Mouse (Mus musculus) cerebellum, postnatal 4 days (tissue): ENCODE results near the gene Cldnd1.

Source experiments
- DNase-seq, 2 experiments: peaks; one replicate each; pipeline ENCODE4 v3.0.0; 2022; ENCODE audit warnings: low spot score in 2 of 2, mixed read lengths in 1 of 2

Cldnd1 gene

GRCm38 (mm10) chr16:58708601-58709475 lies 18.9 kb upstream of the Cldnd1 start:
- DNase-seq, result no peak

- DNase-seq, result no peak
Measured at GRCm38 (mm10) chr16:58709536-58709935, 18.2 kb upstream of the Cldnd1 start.

GRCm38 (mm10) chr16:58712221-58712620 lies 15.5 kb upstream of the Cldnd1 start:
- DNase-seq, result no peak

- no peak for DNase-seq
Measured at GRCm38 (mm10) chr16:58713128-58713527, 14.6 kb upstream of the Cldnd1 start.

GRCm38 (mm10) chr16:58715018-58715417 lies 12.7 kb upstream of the Cldnd1 start:
- no peak for DNase-seq

GRCm38 (mm10) chr16:58718666-58719120 lies 9.0 kb upstream of the Cldnd1 start, which contains the start of gene Gpr15:
Gene Gpr15, minus strand, starts transcription at chr16:58719070.
- DNase-seq, result no peak

GRCm38 (mm10) chr16:58722292-58722691 lies 5.4 kb upstream of the Cldnd1 start:
- no peak for DNase-seq

GRCm38 (mm10) chr16:58726680-58727476 lies 832 bp upstream of the Cldnd1 start:
- DNase-seq, result no peak

- DNase-seq, result no peak
Measured at GRCm38 (mm10) chr16:58728176-58728671, 514 bp downstream of the Cldnd1 start.

GRCm38 (mm10) chr16:58738205-58738604 lies 10.5 kb downstream of the Cldnd1 start:
- DNase-seq, result no peak

GRCm38 (mm10) chr16:58738800-58739199 lies 11.1 kb downstream of the Cldnd1 start:
- DNase-seq, result no peak

- no peak for DNase-seq
Measured at GRCm38 (mm10) chr16:58740751-58741150, 13.0 kb downstream of the Cldnd1 start.

GRCm38 (mm10) chr16:58746715-58747114 lies 19.0 kb downstream of the Cldnd1 start:
- DNase-seq, result no peak

GRCm38 (mm10) chr16:58751314-58751713 lies 23.6 kb downstream of the Cldnd1 start:
- no peak for DNase-seq

- no peak for DNase-seq
Measured at GRCm38 (mm10) chr16:58756191-58756590, 28.5 kb downstream of the Cldnd1 start.

- no peak for DNase-seq
Measured at GRCm38 (mm10) chr16:58763076-58763475, 35.4 kb downstream of the Cldnd1 start, which contains the start of gene Olfr172. Gene Olfr172, minus strand, starts transcription at chr16:58763176.
